Mouse (Mus musculus) lung, adult 2 months (tissue): ENCODE data around the gene Trcg1.

Experiments
- CTCF ChIP-seq: fragments of 200-500 bp; IDR thresholded peaks from 2 replicates; pipeline ENCODE4 v1.5.1; 2011; ENCODE audit warnings: mild to moderate bottlenecking, low read length, control low read depth; ENCODE audit not compliant: insufficient read depth
- POLR2A ChIP-seq: fragments of 200-500 bp; IDR thresholded peaks from 2 replicates; pipeline ENCODE4 v1.6.1; 2011; ENCODE audit warnings: low read depth, mild to moderate bottlenecking, control low read depth, low read length, borderline replicate concordance; ENCODE audit errors: extremely low read depth

- TF ChIP-seq CTCF (no peak), POLR2A (no peak)
Measured at GRCm38 (mm10) chr9:57256309-57256708, 20.0 kb downstream of the Trcg1 start.
